Mouse (Mus musculus): ENCODE measurements around the gene Ttc27. TPM values are rescaled to one million over a fixed set of nuclear protein-coding genes. Genes with fewer than 3 reads are reported as not detected.

The Ttc27 gene
- polyA plus RNA-seq, 1 experiment from 2014 or later, result 14.4 TPM

GRCm38 (mm10) chr17:74879768-74880167, 162.2 kb downstream of the Ttc27 start:
- WGBS, result 10% methylated on average over 7 of the region's 7 CpGs
- ATAC-seq (ENCODE audit: insufficient number of reproducible peaks, low FRiP score), result 0 out of 2 replicates have a peak, but pooled peaks have one; percentile 37
- Histone ChIP-seq H3K27ac (ENCODE audit: poor library complexity, severe bottlenecking) (peak overlapping the region; percentile 96), H3K9ac (0 out of 2 replicates have a peak overlapping the region, but pooled peaks have one; percentile 2), H3K36me3 (no peaks in the 10 kb centered on the region), H3K4me2 (peak overlapping the region; percentile 2; the same call in 1 of the 2 replicates), H3K27me3 (replicated peaks) (no peaks in the 10 kb centered on the region), H3K4me1 (replicated peaks) (peaks cover 75% of the 10 kb centered on the region), H3K9me3 (replicated peaks) (no peaks in the 10 kb centered on the region), H3K4me3 (no peak overlapping the region)

- H3K27me3 ChIP-seq (replicated peaks), result no peaks in the 10 kb centered on the region
- WGBS, result 64% methylated on average over 7 of the region's 7 CpGs
- no peaks in the 10 kb centered on the region for H3K36me3 ChIP-seq
- no peak for ATAC-seq (ENCODE audit: insufficient number of reproducible peaks, low FRiP score)
- H3K4me1 ChIP-seq (replicated peaks), result peaks cover 13% of the 10 kb centered on the region
- no peak overlapping the region for H3K9ac ChIP-seq
- H3K4me2 ChIP-seq, result no peak overlapping the region
- no peak overlapping the region for H3K27ac ChIP-seq (ENCODE audit: poor library complexity, severe bottlenecking)
- H3K9me3 ChIP-seq (replicated peaks), result no peaks in the 10 kb centered on the region
- H3K4me3 ChIP-seq, result no peak overlapping the region
Measured at GRCm38 (mm10) chr17:74887039-74887438, 169.5 kb downstream of the Ttc27 start.

GRCm38 (mm10) chr17:74888836-74889534, 171.5 kb downstream of the Ttc27 start:
- H3K36me3 ChIP-seq, result no peaks in the 10 kb centered on the region
- 79% methylated on average over 11 of the region's 11 CpGs for WGBS
- H3K4me3 ChIP-seq, result no peak overlapping the region
- H3K9ac ChIP-seq, result no peak overlapping the region
- no peak overlapping the region for H3K4me2 ChIP-seq
- peaks cover 5% of the 10 kb centered on the region; the same call in 1 of the 2 replicates for H3K4me1 ChIP-seq (replicated peaks)
- H3K9me3 ChIP-seq (replicated peaks), result no peaks in the 10 kb centered on the region
- no peaks in the 10 kb centered on the region for H3K27me3 ChIP-seq (replicated peaks)
- no peak overlapping the region for H3K27ac ChIP-seq (ENCODE audit: poor library complexity, severe bottlenecking)
- ATAC-seq (ENCODE audit: insufficient number of reproducible peaks, low FRiP score), result no peak

GRCm38 (mm10) chr17:74889535-74890117, 172.1 kb downstream of the Ttc27 start:
- ATAC-seq (ENCODE audit: insufficient number of reproducible peaks, low FRiP score), result no peak
- H3K4me2 ChIP-seq, result no peak overlapping the region
- H3K9ac ChIP-seq, result no peak overlapping the region
- no peak overlapping the region for H3K4me3 ChIP-seq
- no peaks in the 10 kb centered on the region for H3K4me1 ChIP-seq (replicated peaks)
- H3K27me3 ChIP-seq (replicated peaks), result no peaks in the 10 kb centered on the region
- no peaks in the 10 kb centered on the region for H3K36me3 ChIP-seq
- WGBS, result 92% methylated on average over 11 of the region's 11 CpGs
- H3K27ac ChIP-seq (ENCODE audit: poor library complexity, severe bottlenecking), result no peak overlapping the region
- H3K9me3 ChIP-seq (replicated peaks), result no peaks in the 10 kb centered on the region

- Histone ChIP-seq H3K4me3 (no peak overlapping the region), H3K4me2 (no peak overlapping the region), H3K9me3 (replicated peaks) (peaks cover 7% of the 10 kb centered on the region), H3K27me3 (replicated peaks) (no peaks in the 10 kb centered on the region), H3K4me1 (replicated peaks) (peaks cover 16% of the 10 kb centered on the region), H3K9ac (no peak overlapping the region), H3K36me3 (no peaks in the 10 kb centered on the region), H3K27ac (ENCODE audit: poor library complexity, severe bottlenecking) (no peak overlapping the region)
- 91% methylated on average over 7 of the region's 7 CpGs for WGBS
- ATAC-seq (ENCODE audit: insufficient number of reproducible peaks, low FRiP score), result peak; percentile 45; the same call in 1 of the 2 replicates
Measured at GRCm38 (mm10) chr17:74902453-74902852, 184.9 kb downstream of the Ttc27 start.

- Histone ChIP-seq H3K4me1 (replicated peaks) (peaks cover 16% of the 10 kb centered on the region), H3K9me3 (replicated peaks) (peaks cover 7% of the 10 kb centered on the region), H3K4me3 (no peak overlapping the region), H3K36me3 (no peaks in the 10 kb centered on the region), H3K9ac (no peak overlapping the region), H3K27me3 (replicated peaks) (no peaks in the 10 kb centered on the region), H3K4me2 (0 out of 2 replicates have a peak overlapping the region, but pooled peaks have one; percentile 11), H3K27ac (ENCODE audit: poor library complexity, severe bottlenecking) (peak overlapping the region; percentile 59; the same call in 1 of the 2 replicates)
- ATAC-seq (ENCODE audit: insufficient number of reproducible peaks, low FRiP score), result peak; percentile 77
- WGBS, result 44% methylated on average over 16 of the region's 16 CpGs
Measured at GRCm38 (mm10) chr17:74903411-74904331, 186.1 kb downstream of the Ttc27 start.

- H3K36me3 ChIP-seq, result no peaks in the 10 kb centered on the region
- no peak overlapping the region for H3K4me3 ChIP-seq
- H3K4me2 ChIP-seq, result no peak overlapping the region
- H3K9me3 ChIP-seq (replicated peaks), result peaks cover 7% of the 10 kb centered on the region
- H3K27ac ChIP-seq (ENCODE audit: poor library complexity, severe bottlenecking), result peak overlapping the region; percentile 59; the same call in 1 of the 2 replicates
- H3K9ac ChIP-seq, result no peak overlapping the region
- WGBS, result 28% methylated on average over 1 of the region's 1 CpGs
- peaks cover 16% of the 10 kb centered on the region for H3K4me1 ChIP-seq (replicated peaks)
- ATAC-seq (ENCODE audit: insufficient number of reproducible peaks, low FRiP score), result no peak
- H3K27me3 ChIP-seq (replicated peaks), result no peaks in the 10 kb centered on the region
Measured at GRCm38 (mm10) chr17:74904332-74904687, 186.8 kb downstream of the Ttc27 start.

- no peak for ATAC-seq (ENCODE audit: insufficient number of reproducible peaks, low FRiP score)
- Histone ChIP-seq H3K4me3 (no peak overlapping the region), H3K36me3 (no peaks in the 10 kb centered on the region), H3K27me3 (replicated peaks) (no peaks in the 10 kb centered on the region), H3K27ac (ENCODE audit: poor library complexity, severe bottlenecking) (no peak overlapping the region), H3K4me2 (no peak overlapping the region), H3K9me3 (replicated peaks) (peaks cover 7% of the 10 kb centered on the region), H3K4me1 (replicated peaks) (peaks cover 16% of the 10 kb centered on the region), H3K9ac (no peak overlapping the region)
- WGBS, result 85% methylated on average over 3 of the region's 3 CpGs
Measured at GRCm38 (mm10) chr17:74904956-74905355, 187.4 kb downstream of the Ttc27 start.

GRCm38 (mm10) chr17:74912995-74913394, 195.5 kb downstream of the Ttc27 start:
- H3K4me2 ChIP-seq, result no peak overlapping the region
- H3K4me1 ChIP-seq (replicated peaks), result no peaks in the 10 kb centered on the region
- no peak overlapping the region for H3K27ac ChIP-seq (ENCODE audit: poor library complexity, severe bottlenecking)
- H3K9me3 ChIP-seq (replicated peaks), result peaks cover 23% of the 10 kb centered on the region
- no peaks in the 10 kb centered on the region for H3K36me3 ChIP-seq
- H3K9ac ChIP-seq, result no peak overlapping the region
- WGBS, result 93% methylated on average over 2 of the region's 2 CpGs
- no peaks in the 10 kb centered on the region for H3K27me3 ChIP-seq (replicated peaks)
- ATAC-seq (ENCODE audit: insufficient number of reproducible peaks, low FRiP score), result no peak
- H3K4me3 ChIP-seq, result no peak overlapping the region

All from heart, embryonic 12.5 days (tissue).